Mouse (Mus musculus) G1E-ER4 (cell line): ENCODE measurements around the gene Tnfsfm13. TPM values are rescaled to one million over a fixed set of nuclear protein-coding genes. Genes with fewer than 3 reads are reported as not detected.

Experiments
- GATA1 ChIP-seq: IDR thresholded peaks from one replicate; pipeline ENCODE4 v1.8.0; 2012; ENCODE audit warnings: low read length, inconsistent platforms
- polyA plus RNA-seq: library from polyadenylated mRNA; stranded (reverse); fragments of >175 nt; gene quantifications from 2 replicates; pipeline ENCODE4 v1.2.3, GENCODE M21; 2012

Tnfsfm13 gene
- polyA plus RNA-seq, 1 experiment = not detected

GRCm38 (mm10) chr11:69686377-69686776 is 9.5 kb downstream of the Tnfsfm13 start:
- no peak for TF ChIP-seq GATA1

GRCm38 (mm10) chr11:69685526-69686148 is 10.3 kb downstream of the Tnfsfm13 start, which contains the start of gene Tnfsf13:
TSS of gene Tnfsf13 (minus strand) at chr11:69685784.
- no peak for TF ChIP-seq GATA1

GRCm38 (mm10) chr11:69684936-69685335 is 11.0 kb downstream of the Tnfsfm13 start:
- TF ChIP-seq GATA1 = no peak

- TF ChIP-seq GATA1 = no peak
These were observed 11.7 kb downstream of the Tnfsfm13 start for GRCm38 (mm10) chr11:69684128-69684745.

- no peak for TF ChIP-seq GATA1
These were observed 12.3 kb downstream of the Tnfsfm13 start for GRCm38 (mm10) chr11:69683576-69683975.

- no peak for TF ChIP-seq GATA1
These were observed 12.9 kb downstream of the Tnfsfm13 start for GRCm38 (mm10) chr11:69682840-69683533.

- no peak for TF ChIP-seq GATA1
These were observed 13.6 kb downstream of the Tnfsfm13 start for GRCm38 (mm10) chr11:69682209-69682839.

GRCm38 (mm10) chr11:69681314-69682208 is 14.3 kb downstream of the Tnfsfm13 start, which contains the start of gene Senp3:
TSS of gene Senp3 (minus strand) at chr11:69682084.
- no peak for TF ChIP-seq GATA1

- TF ChIP-seq GATA1 = no peak
These were observed 15.6 kb downstream of the Tnfsfm13 start for GRCm38 (mm10) chr11:69680136-69680855.

GRCm38 (mm10) chr11:69679144-69679543 is 16.8 kb downstream of the Tnfsfm13 start:
- no peak for TF ChIP-seq GATA1

GRCm38 (mm10) chr11:69672211-69672706 is 23.6 kb downstream of the Tnfsfm13 start, which contains the start of gene Eif4a1:
TSS of gene Eif4a1 (minus strand) at chr11:69672423.
- TF ChIP-seq GATA1 = no peak

GRCm38 (mm10) chr11:69671726-69672124 is 24.2 kb downstream of the Tnfsfm13 start:
- TF ChIP-seq GATA1 = no peak

GRCm38 (mm10) chr11:69670786-69671725 is 24.8 kb downstream of the Tnfsfm13 start:
- TF ChIP-seq GATA1 = no peak
